Mouse (Mus musculus) stomach, embryonic 15.5 days (tissue): Measurements from ENCODE around the gene Cadps2. TPM values are rescaled to one million over a fixed set of nuclear protein-coding genes. Genes with fewer than 3 reads are reported as not detected.

Experiments used
- ATAC-seq: fragments of 200-750 bp; cut with Nextera tagmentation; 2 replicates; pipeline ENCODE4 v1.8.0; 2017; ENCODE audit warnings: low read depth, moderate number of reproducible peaks, moderate TSS enrichment; ENCODE audit not compliant: insufficient read depth, low FRiP score
- H3K27ac ChIP-seq: fragments of 300-500 bp; sonication (generic); 2 replicates; pipeline ENCODE4 v1.5.1; 2015; ENCODE audit warnings: mild to moderate bottlenecking, inconsistent platforms
- H3K27me3 ChIP-seq: fragments of 300-500 bp; sonication (generic); replicated peaks from 2 replicates; pipeline ENCODE4 v1.6.1; 2015; ENCODE audit warnings: inconsistent platforms
- H3K36me3 ChIP-seq: fragments of 300-500 bp; sonication (generic); 2 replicates; pipeline ENCODE4 v1.6.1; 2015; ENCODE audit warnings: inconsistent platforms
- H3K4me1 ChIP-seq: fragments of 300-500 bp; sonication (generic); 2 replicates; pipeline ENCODE4 v1.6.1; 2015; ENCODE audit warnings: inconsistent platforms
- H3K4me2 ChIP-seq: fragments of 300-500 bp; sonication (generic); 2 replicates; pipeline ENCODE4 v1.6.1; 2015; ENCODE audit warnings: mild to moderate bottlenecking, inconsistent platforms
- H3K4me3 ChIP-seq: fragments of 300-500 bp; sonication (generic); replicated peaks from 2 replicates; pipeline ENCODE4 v1.5.1; 2015; ENCODE audit warnings: inconsistent platforms
- H3K9ac ChIP-seq: fragments of 300-500 bp; sonication (generic); 2 replicates; pipeline ENCODE4 v1.6.1; 2015; ENCODE audit warnings: inconsistent platforms
- H3K9me3 ChIP-seq: fragments of 300-500 bp; sonication (generic); 2 replicates; pipeline ENCODE4 v1.6.1; 2016; ENCODE audit warnings: inconsistent platforms
- WGBS: fragments of 180-500 bp; shearing (Covaris S2); methylation state at CpG from one replicate; pipeline ENCODE4 v1.1.7; 2015; 5-methylcytosine and 5-hydroxymethylcytosine counted together
- polyA plus RNA-seq: library from polyadenylated mRNA; unstranded; fragments of >200 nt; fragmentation: Nextera tagmentation; extraction: Ambion mirVana; gene quantifications from 2 replicates; pipeline ENCODE4 v1.2.1, GENCODE M21; 2015

The Cadps2 gene
- polyA plus RNA-seq, 1 experiment from 2014 or later: 4.2 TPM

DNA sequence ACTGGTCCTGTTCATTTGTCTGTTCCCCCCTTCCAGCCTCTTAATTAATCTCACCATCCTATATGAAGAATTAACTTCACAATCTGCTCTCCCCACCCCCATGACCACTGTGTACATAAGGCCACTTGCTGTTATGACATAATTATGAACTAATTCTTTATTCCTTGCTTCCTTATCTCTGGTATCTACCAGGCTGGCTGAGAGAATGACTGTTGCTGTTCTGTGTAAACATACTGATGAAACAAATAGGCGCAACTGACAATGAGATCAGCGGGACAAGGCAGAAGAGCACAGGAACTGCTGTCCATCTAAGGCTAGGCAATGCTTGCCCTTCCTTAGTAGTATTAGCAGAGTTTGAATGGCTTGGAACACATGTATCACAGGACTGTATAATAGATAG is 445.1 kb downstream of the Cadps2 start:
- Histone ChIP-seq H3K4me2 (no peak overlapping the region), H3K27ac (no peak overlapping the region), H3K4me1 (no peaks in the 10 kb centered on the region), H3K27me3 (no peaks in the 10 kb centered on the region), H3K4me3 (no peak overlapping the region), H3K36me3 (no peaks in the 10 kb centered on the region), H3K9ac (no peak overlapping the region), H3K9me3 (no peaks in the 10 kb centered on the region)
- 59% methylated on average over 2 of the region's 2 CpGs for WGBS
- no peak for ATAC-seq

DNA sequence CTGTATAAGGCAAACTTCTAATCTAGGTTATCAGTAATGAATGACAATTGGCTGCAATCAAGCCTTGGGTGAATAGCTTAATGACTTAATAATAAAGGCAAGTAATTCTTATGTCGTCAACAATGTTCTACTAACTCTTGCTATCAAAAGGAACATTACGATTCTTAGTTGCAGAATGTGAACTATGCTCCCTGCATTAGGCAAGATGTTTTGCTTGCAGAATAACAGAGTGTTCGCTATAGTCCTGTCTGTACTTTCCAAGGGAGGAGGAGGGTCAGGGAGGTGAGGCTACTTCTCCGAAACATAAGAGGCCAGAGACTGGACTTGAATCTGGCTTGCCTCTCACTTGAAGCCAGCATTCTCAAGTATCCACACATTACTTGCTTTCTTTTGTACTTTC is 446.5 kb downstream of the Cadps2 start:
- no peak for ATAC-seq
- no peaks in the 10 kb centered on the region for H3K27me3 ChIP-seq
- WGBS: 84% methylated on average over 4 of the region's 4 CpGs
- H3K9me3 ChIP-seq: no peaks in the 10 kb centered on the region
- H3K4me3 ChIP-seq: no peak overlapping the region
- no peaks in the 10 kb centered on the region for H3K4me1 ChIP-seq
- H3K36me3 ChIP-seq: no peaks in the 10 kb centered on the region
- no peak overlapping the region for H3K9ac ChIP-seq
- no peak overlapping the region for H3K27ac ChIP-seq
- no peak overlapping the region for H3K4me2 ChIP-seq

DNA sequence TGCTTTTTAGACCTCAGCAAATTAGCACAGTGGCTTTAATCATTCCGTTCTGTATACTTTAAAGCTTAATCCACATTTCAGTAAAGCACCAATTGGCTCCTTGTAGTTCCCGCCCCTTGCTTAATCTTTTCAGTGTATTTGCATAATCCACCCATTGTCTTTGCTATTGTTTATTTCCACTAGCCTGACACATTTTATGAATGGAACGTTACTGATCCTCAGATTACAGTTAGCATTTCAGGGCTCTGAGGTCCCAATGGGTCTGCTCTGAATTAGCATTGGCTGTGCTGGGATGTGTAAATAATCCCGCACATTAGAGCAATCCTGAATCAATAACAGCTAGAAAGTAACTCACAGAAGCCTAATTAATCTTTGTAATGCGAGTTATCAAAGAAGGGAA is 452.5 kb downstream of the Cadps2 start:
- Histone ChIP-seq H3K4me2 (no peak overlapping the region), H3K9ac (no peak overlapping the region), H3K27ac (no peak overlapping the region), H3K9me3 (no peaks in the 10 kb centered on the region), H3K36me3 (no peaks in the 10 kb centered on the region), H3K4me1 (no peaks in the 10 kb centered on the region), H3K27me3 (no peaks in the 10 kb centered on the region), H3K4me3 (no peak overlapping the region)
- ATAC-seq: no peak
- whole genome bisulfite sequencing: 42% methylated on average over 5 of the region's 5 CpGs

DNA sequence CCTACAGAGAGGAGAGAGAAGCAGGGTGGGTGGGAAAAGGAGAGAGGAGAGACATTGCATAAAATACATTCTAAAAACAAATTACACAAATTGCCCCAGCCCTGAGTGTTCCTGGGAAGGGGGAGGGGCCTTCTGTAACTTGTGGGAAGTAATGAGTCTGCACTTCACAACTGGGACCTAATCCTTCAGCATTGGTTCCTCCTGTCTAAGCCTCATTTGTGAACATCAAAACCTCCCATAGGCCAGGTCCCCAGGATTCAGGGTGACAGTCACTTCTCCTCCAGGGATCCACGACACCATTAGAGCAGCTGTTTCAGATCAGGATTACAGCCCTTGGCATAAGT is 456.2 kb downstream of the Cadps2 start:
- no peaks in the 10 kb centered on the region for H3K4me1 ChIP-seq
- no peak overlapping the region for H3K4me3 ChIP-seq
- no peaks in the 10 kb centered on the region for H3K27me3 ChIP-seq
- H3K36me3 ChIP-seq: no peaks in the 10 kb centered on the region
- H3K27ac ChIP-seq: no peak overlapping the region
- WGBS: 11% methylated on average over 1 of the region's 1 CpGs
- H3K4me2 ChIP-seq: no peak overlapping the region
- no peak overlapping the region for H3K9ac ChIP-seq
- ATAC-seq: no peak
- H3K9me3 ChIP-seq: no peaks in the 10 kb centered on the region

DNA sequence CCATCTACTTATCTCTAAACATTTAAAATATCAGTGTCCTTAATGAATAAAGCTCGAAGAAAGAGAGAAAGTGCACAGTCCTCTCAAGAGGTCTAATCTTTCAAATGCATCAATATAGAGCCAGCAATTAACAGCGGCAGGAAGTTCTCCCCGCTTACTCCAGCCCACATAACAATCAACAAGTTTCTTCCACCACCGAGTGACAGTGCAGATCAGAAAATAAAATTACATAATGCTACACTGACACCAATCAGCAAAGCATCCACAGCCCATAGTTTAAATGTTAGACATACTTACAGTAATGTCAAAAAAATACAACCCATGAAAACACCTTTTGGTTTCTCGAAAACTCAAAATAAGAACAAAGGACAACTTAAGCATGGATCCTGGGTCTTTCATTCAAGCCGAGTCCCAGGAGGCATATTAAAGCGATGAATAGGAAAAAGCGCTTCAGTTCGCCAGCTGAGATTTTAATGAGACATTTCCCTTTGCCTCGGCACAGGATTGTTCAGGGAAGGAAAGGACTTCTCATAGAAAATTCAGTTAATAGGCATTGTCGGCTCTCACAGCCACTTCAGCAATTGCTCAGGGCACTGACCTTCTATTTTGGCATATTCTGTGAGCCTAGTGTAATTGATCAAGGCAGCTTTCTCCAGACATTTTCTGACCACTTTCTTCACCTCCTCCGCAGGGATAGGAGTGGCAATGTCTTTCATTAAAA is 456.8 kb downstream of the Cadps2 start:
- Histone ChIP-seq H3K36me3 (no peaks in the 10 kb centered on the region), H3K4me1 (no peaks in the 10 kb centered on the region), H3K27me3 (no peaks in the 10 kb centered on the region), H3K9ac (no peak overlapping the region), H3K4me2 (no peak overlapping the region), H3K4me3 (no peak overlapping the region), H3K27ac (no peak overlapping the region), H3K9me3 (no peaks in the 10 kb centered on the region)
- 43% methylated on average over 12 of the region's 12 CpGs for WGBS
- ATAC-seq: no peak

DNA sequence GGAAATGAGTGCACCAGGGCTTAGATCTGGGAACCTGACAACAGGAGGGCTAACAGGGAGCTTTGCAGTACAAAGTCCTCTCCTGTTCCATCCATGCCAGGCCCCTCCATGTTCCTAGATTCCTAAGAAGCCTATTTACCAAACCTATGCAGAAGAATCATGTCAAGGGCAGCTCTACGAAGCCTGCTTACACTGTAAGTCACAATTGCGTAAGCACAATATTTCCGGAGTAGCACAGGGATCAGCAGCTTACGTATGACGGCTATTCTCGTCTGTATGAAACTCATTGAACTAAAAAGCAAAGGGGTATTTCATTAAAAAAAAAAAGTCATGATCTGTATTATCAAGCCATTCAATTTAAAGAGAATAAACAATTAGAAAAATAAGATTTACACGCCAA is 462.9 kb downstream of the Cadps2 start:
- no peaks in the 10 kb centered on the region for H3K4me1 ChIP-seq
- no peaks in the 10 kb centered on the region for H3K9me3 ChIP-seq
- H3K36me3 ChIP-seq: no peaks in the 10 kb centered on the region
- H3K9ac ChIP-seq: no peak overlapping the region
- H3K4me2 ChIP-seq: no peak overlapping the region
- H3K27ac ChIP-seq: no peak overlapping the region
- H3K27me3 ChIP-seq: no peaks in the 10 kb centered on the region
- H3K4me3 ChIP-seq: no peak overlapping the region
- 67% methylated on average over 7 of the region's 7 CpGs for WGBS
- no peak for ATAC-seq

DNA sequence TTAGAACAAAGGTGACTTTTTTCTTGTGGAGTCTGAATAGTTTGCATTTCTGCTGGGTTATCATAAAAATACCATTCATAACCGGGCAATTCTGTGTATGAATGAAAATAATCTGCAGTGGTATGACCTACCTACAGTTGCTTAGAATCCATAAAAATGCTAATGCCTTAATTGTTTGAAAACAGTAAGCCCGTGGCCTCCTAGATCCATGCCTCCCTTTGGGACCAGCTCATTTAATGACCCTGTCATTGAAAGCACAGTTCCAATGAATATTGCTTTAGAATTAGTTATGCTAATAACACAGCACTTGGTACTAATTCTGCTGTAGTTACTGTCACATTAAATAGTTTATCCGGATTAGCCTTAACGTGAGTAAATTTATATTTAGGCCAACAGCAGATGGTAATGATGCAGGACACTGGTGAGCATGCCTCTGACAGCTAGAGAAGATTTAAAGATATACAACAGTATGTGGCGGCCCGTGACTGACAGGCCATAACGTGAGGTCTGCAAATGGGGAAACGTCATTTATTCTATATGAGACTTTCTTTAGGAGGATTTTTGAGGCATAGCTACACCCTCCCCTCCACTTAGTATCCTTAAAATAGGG is 477.3 kb downstream of the Cadps2 start:
- 74% methylated on average over 8 of the region's 8 CpGs for WGBS

DNA sequence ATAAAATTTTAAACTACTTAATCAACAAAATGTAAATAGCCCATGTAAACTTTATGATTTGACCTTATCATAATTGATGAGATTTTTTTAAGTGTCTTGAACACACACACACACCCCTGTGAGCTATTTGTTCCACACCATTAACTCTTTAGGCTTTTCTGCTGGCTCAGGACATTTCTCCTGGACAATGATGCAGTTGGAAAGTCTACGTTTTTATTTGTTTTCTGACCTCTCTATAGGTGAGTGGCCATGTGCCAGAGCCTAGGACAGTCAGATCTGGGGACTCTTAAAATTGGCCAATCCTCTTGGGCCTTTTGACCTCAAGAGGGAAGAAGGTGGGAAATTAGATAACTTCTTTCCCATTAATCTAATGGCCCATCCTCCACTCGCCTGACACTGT is 478.6 kb downstream of the Cadps2 start:
- Histone ChIP-seq H3K27me3 (no peaks in the 10 kb centered on the region), H3K4me3 (no peak overlapping the region), H3K4me1 (no peaks in the 10 kb centered on the region), H3K36me3 (no peaks in the 10 kb centered on the region), H3K9ac (no peak overlapping the region), H3K9me3 (no peaks in the 10 kb centered on the region), H3K27ac (no peak overlapping the region), H3K4me2 (no peak overlapping the region)
- WGBS: 61% methylated on average over 2 of the region's 2 CpGs
- ATAC-seq: no peak

More for the DNA sequence above, 477.3 kb downstream of the Cadps2 start:
- H3K27ac ChIP-seq: no peak overlapping the region
- no peaks in the 10 kb centered on the region for H3K9me3 ChIP-seq
- no peak for ATAC-seq
- H3K9ac ChIP-seq: no peak overlapping the region
- no peaks in the 10 kb centered on the region for H3K36me3 ChIP-seq
- H3K4me2 ChIP-seq: no peak overlapping the region
- no peaks in the 10 kb centered on the region for H3K4me1 ChIP-seq
- no peaks in the 10 kb centered on the region for H3K27me3 ChIP-seq
- H3K4me3 ChIP-seq: no peak overlapping the region

DNA sequence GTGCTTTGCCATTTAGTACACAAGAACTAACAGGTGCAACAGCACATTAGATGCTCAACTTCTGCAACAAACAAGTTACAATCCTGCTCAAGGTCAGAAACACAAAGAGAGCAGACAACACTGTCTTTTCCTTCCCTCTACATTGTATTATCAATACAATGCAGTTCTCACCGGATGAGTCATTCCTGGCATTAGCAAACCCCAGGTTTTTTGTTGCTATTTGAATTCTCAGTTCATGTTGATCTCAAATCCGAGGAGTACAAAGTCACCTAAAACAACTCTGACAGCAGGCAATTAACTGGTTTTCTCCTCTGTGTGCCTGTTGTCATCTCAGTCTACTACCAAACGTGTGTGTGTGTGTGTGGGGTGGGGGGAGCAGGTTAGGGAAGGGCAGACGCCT is 483.1 kb downstream of the Cadps2 start:
- no peaks in the 10 kb centered on the region for H3K36me3 ChIP-seq
- H3K4me1 ChIP-seq: no peaks in the 10 kb centered on the region
- H3K4me2 ChIP-seq: no peak overlapping the region
- ATAC-seq: no peak
- WGBS: 50% methylated on average over 4 of the region's 4 CpGs
- H3K9me3 ChIP-seq: no peaks in the 10 kb centered on the region
- H3K27ac ChIP-seq: no peak overlapping the region
- no peaks in the 10 kb centered on the region for H3K27me3 ChIP-seq
- H3K4me3 ChIP-seq: no peak overlapping the region
- H3K9ac ChIP-seq: no peak overlapping the region

DNA sequence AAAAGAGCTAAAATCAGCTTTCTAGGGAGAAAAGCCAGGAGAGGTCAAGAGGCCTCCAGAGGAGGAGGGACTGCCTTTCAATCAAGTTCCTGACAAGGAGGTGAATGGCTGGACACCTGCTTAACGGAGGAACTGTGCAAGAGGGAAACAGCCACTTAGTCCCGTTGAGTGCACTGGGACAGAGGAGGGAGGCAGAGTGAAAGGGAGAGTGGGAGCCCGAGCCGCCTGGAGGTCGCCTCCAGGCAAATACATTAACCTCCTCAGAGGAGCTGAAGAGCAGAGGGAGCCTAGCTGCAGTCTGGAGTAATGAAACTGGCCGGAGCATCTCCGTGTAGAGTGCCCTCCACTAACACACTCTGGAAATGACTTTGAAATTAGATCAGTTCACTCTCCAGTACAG is 485.7 kb downstream of the Cadps2 start:
- Histone ChIP-seq H3K4me3 (no peak overlapping the region), H3K9me3 (no peaks in the 10 kb centered on the region), H3K4me1 (no peaks in the 10 kb centered on the region), H3K27ac (no peak overlapping the region), H3K9ac (no peak overlapping the region), H3K4me2 (no peak overlapping the region), H3K27me3 (no peaks in the 10 kb centered on the region), H3K36me3 (no peaks in the 10 kb centered on the region)
- WGBS: 6% methylated on average over 7 of the region's 7 CpGs
- ATAC-seq: no peak

DNA sequence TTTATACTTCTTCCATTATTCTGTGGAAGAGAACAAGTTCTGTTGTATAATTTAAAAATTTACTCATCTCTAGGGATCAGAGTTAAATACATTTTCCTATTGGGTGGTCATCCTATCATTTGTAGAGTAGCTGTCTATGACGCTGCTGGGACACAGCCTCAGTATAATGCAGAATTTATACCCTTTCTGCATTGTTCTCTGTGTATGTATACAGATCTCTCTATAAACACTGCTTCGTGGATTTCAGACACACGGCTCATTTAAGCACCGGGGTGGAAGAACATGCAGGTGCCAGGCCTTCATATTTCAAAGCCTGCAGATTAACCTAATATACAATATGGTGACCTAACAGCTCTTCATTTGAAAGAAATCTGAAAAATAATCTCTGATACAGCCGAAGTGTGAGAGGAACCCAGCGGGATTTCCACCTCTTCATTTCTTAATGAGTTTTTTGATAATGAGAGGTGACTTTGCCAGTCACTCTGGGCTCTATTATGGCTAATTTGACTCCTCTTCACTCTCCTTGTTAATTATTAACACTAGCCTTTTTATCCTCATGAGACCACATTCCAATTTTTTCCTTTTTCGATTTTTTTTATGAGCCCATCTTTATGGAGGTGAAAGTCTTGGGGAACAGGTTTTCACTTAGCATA is 501.7 kb downstream of the Cadps2 start:
- 46% methylated on average over 7 of the region's 7 CpGs for WGBS
- H3K27me3 ChIP-seq: no peaks in the 10 kb centered on the region
- H3K9ac ChIP-seq: no peak overlapping the region
- ATAC-seq: no peak
- H3K4me2 ChIP-seq: no peak overlapping the region
- H3K36me3 ChIP-seq: no peaks in the 10 kb centered on the region
- H3K27ac ChIP-seq: no peak overlapping the region
- no peaks in the 10 kb centered on the region for H3K4me1 ChIP-seq
- no peaks in the 10 kb centered on the region for H3K9me3 ChIP-seq
- no peak overlapping the region for H3K4me3 ChIP-seq

DNA sequence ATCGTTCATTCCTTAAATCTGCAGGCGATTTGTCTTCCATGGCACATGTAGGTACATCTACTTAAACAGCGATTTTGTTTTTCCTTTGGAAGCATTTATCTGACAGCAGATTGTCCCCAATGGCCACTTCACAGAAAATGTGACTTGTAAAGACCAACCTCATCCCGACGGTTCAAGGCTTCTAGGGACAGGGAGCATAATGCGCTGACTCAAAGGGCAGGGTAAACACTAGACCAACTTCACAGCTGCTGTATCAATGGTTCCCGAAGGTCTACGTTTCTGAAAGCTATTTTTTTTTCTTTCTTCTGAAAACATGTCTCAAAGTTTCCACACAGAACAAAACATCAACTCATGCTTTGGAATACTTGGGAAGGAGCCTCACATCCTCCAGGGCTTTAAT is 524.3 kb downstream of the Cadps2 start:
- WGBS: 69% methylated on average over 8 of the region's 8 CpGs
- ATAC-seq: no peak
- H3K36me3 ChIP-seq: no peaks in the 10 kb centered on the region
- H3K4me2 ChIP-seq: no peak overlapping the region
- no peak overlapping the region for H3K4me3 ChIP-seq
- H3K9me3 ChIP-seq: no peaks in the 10 kb centered on the region
- no peaks in the 10 kb centered on the region for H3K4me1 ChIP-seq
- H3K27me3 ChIP-seq: no peaks in the 10 kb centered on the region
- H3K27ac ChIP-seq: no peak overlapping the region
- no peak overlapping the region for H3K9ac ChIP-seq
